Mouse (Mus musculus): ENCODE measurements around the gene Olfr1016. TPM values are rescaled to one million over a fixed set of nuclear protein-coding genes. Genes with fewer than 3 reads are reported as not detected.

Olfr1016 gene
- not detected for total RNA-seq (2021)
- long read RNA-seq, experiment 1: 0 reads
- long read RNA-seq, experiment 2: 0 reads

DNA sequence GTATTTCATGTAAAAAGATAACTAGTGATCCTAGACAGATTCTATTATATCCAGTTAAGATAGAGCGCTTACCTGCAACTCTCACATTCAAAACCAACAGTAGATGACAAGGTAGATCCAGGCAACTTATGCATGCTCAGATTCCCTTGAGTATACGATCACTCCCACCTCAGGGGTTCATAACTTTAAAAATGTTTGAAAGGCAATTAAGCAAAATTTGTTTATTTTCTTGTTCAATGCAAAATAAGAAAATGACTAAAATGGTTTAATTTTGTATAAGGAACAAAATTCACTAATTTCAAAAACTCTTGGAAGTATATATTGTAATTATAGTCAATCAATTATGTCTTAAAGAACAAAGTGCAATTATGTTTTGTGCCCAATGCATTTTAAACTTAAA, at the start of gene Olfr1016:
TSS of gene Olfr1016 (minus strand) at position 101 of the 400 bp plus-strand sequence.
- intact Hi-C loops (cut with DNase I): no loop called here
- H3K4me3 ChIP-seq: no peak within 1 kb of the TSS
- no peak for DNase-seq (ENCODE audit: extremely low spot score in 1 of 2, low spot score in 2 of 2)

GRCm38 (mm10) chr2:85846730-85847129, 44.4 kb upstream of the Olfr1016 start, which contains the start of gene Olfr1020:
Olfr1020 (plus strand) TSS chr2:85847030.
- DNase-seq (ENCODE audit: extremely low spot score in 1 of 2, low spot score in 2 of 2): no peak
- H3K27ac ChIP-seq: no peak within 1 kb of the TSS
- no peak within 1 kb of the TSS for H3K4me3 ChIP-seq
- intact Hi-C loops (cut with DNase I): no loop called here
- no peak for TF ChIP-seq CTCF (IDR thresholded peaks at IDR 0.05)

More for the DNA sequence above, at the start of gene Olfr1016:
- no peak within 1 kb of the TSS for H3K27ac ChIP-seq
- no peak for TF ChIP-seq CTCF (IDR thresholded peaks at IDR 0.05)

DNA sequence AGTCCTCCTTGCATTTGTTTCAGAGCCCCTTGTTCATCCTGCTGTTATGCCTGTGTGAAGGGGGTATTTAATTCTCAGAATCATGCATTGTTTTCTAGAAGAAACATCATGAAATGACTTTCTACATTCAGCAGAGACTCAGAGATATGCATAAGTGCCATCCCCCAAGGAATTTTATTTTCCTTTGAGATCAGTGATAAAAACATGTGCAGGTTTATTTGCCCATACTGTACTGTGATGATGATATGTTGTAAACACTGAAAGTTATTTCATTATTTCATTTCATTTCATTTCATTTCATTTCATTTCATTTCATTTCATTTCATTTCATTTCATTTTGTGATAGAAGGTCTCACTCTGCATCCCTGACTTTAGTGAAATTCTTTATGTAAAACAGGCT, 43.0 kb upstream of the Olfr1016 start, which contains the start of gene Olfr1019:
TSS of gene Olfr1019 (minus strand) at position 101 of the 400 bp plus-strand sequence.
- Histone ChIP-seq H3K27ac (no peak within 1 kb of the TSS), H3K4me3 (no peak within 1 kb of the TSS)
- no peak for TF ChIP-seq CTCF (IDR thresholded peaks at IDR 0.05)
- intact Hi-C loops (cut with DNase I): no loop called here
- DNase-seq (ENCODE audit: extremely low spot score in 1 of 2, low spot score in 2 of 2): no peak

DNA sequence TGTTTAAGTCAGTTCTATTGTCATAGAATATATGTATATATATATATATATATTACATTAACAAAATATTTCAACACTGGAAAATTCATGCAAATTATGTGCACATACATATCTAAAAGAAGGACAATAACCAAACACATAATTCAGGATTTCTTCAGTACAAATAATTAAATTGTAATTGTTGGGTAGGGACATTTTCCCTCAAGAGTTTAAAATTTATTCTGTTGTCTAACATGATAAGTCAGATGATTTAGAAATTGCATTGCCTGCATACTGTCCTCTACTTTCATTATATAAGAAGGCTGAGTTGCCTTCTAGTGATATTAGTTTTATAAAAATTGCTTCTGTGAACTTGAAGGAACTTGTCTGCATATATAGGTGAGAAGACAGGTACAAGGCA, 15.8 kb upstream of the Olfr1016 start, which contains the start of gene Olfr1018:
TSS of gene Olfr1018 (plus strand) at position 301 of the 400 bp plus-strand sequence.
- H3K27ac ChIP-seq: no peak within 1 kb of the TSS
- no peak for DNase-seq (ENCODE audit: extremely low spot score in 1 of 2, low spot score in 2 of 2)
- intact Hi-C loops (cut with DNase I): no loop called here
- TF ChIP-seq CTCF (IDR thresholded peaks at IDR 0.05): no peak
- H3K4me3 ChIP-seq: no peak within 1 kb of the TSS

DNA sequence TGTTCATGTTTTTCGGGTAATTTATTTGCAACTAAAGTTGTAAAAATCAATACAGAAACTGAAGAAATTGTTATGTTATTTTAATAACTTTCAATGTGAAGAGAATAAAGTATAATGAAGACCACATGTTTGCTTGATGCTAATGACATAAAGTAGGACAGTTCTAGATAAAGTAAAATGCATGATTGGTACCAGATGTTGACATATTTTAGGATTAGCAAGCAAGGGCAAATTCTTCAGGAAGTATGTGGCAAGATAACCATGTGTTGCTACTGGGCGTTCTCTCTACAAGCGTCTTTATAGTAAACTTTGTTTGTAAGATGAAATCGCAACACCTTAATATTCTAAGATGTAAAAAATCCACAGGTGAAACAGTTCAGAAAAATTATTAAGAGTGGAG, 2.2 kb upstream of the Olfr1016 start:
- intact Hi-C loops (cut with DNase I): no loop called here
- H3K4me3 ChIP-seq: no peak overlapping the region
- no peak for DNase-seq (ENCODE audit: extremely low spot score in 1 of 2, low spot score in 2 of 2)
- TF ChIP-seq CTCF (IDR thresholded peaks at IDR 0.05): no peak
- H3K27ac ChIP-seq: no peak overlapping the region

- no peak for DNase-seq (ENCODE audit: extremely low spot score in 1 of 2, low spot score in 2 of 2)
Observed at GRCm38 (mm10) chr2:85792331-85792730, 10.0 kb downstream of the Olfr1016 start.

GRCm38 (mm10) chr2:85781717-85782116, 20.6 kb downstream of the Olfr1016 start, which contains the start of gene Olfr1015:
Olfr1015 (plus strand) TSS chr2:85782017.
- no peak for DNase-seq (ENCODE audit: extremely low spot score in 1 of 2, low spot score in 2 of 2)
- H3K4me3 ChIP-seq: no peak within 1 kb of the TSS
- intact Hi-C loops (cut with DNase I): no loop called here
- TF ChIP-seq CTCF (IDR thresholded peaks at IDR 0.05): no peak
- H3K27ac ChIP-seq: no peak within 1 kb of the TSS

More at GRCm38 (mm10) chr2:85792331-85792730, 10.0 kb downstream of the Olfr1016 start:
- Histone ChIP-seq H3K4me3 (no peak overlapping the region), H3K27ac (no peak overlapping the region)
- no peak for TF ChIP-seq CTCF (IDR thresholded peaks at IDR 0.05)
- intact Hi-C loops (cut with DNase I): no loop called here

DNA sequence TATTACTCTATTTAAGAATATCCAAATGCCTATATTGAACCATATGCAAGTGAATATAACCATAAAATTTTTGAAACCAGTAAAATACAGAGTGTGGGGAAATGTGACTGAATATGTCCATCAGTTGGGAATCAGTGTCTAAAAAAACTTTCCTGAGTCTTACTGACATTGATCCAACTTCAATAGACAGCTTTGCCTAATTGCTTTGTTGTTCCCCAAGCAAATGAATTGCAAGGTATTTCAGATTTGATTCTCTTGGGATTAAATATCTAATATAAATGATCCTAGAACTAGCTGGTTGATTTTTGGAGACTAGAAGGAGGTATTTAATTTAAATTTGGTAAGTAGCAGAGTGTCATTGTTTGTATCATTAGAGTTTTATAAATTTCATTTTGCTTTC, 29.9 kb downstream of the Olfr1016 start, which contains the start of gene Olfr1014:
TSS of gene Olfr1014 (plus strand) at position 301 of the 400 bp plus-strand sequence.
- no peak within 1 kb of the TSS for H3K27ac ChIP-seq
- no peak within 1 kb of the TSS for H3K4me3 ChIP-seq
- no peak for DNase-seq (ENCODE audit: extremely low spot score in 1 of 2, low spot score in 2 of 2)
- intact Hi-C loops (cut with DNase I): no loop called here
- no peak for TF ChIP-seq CTCF (IDR thresholded peaks at IDR 0.05)

DNA sequence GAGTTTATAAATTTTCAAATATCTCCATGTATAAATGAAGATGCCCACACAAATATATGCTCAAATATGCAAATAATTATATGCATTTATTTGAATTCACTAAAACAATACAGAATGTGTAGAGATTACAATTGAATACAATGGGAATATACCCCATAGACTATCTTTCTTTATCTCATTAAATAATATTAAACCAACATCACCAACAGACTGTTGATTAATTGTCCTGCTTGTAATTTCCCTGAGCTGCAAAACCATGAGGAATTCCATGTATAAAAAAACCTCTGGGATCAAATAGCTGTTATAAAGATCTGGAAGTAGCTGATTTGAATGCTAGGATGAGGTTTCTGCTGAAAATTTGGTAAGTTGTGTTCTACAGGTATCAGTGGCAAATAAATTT, 35.5 kb downstream of the Olfr1016 start, which contains the start of gene Olfr1013:
TSS of gene Olfr1013 (plus strand) at position 301 of the 400 bp plus-strand sequence.
- no peak for DNase-seq (ENCODE audit: extremely low spot score in 1 of 2, low spot score in 2 of 2)
- intact Hi-C loops (cut with DNase I): no loop called here
- no peak for TF ChIP-seq CTCF (IDR thresholded peaks at IDR 0.05)
- H3K27ac ChIP-seq: no peak within 1 kb of the TSS
- no peak within 1 kb of the TSS for H3K4me3 ChIP-seq

GRCm38 (mm10) chr2:85762666-85763065, 39.7 kb downstream of the Olfr1016 start, which contains the start of gene Olfr1012:
Olfr1012 (minus strand) TSS chr2:85762766.
- Histone ChIP-seq H3K27ac (no peak within 1 kb of the TSS), H3K4me3 (no peak within 1 kb of the TSS)
- TF ChIP-seq CTCF (IDR thresholded peaks at IDR 0.05): no peak
- intact Hi-C loops (cut with DNase I): no loop called here
- DNase-seq (ENCODE audit: extremely low spot score in 1 of 2, low spot score in 2 of 2): no peak

GRCm38 (mm10) chr2:85753822-85754221, 48.5 kb downstream of the Olfr1016 start:
- intact Hi-C loops (cut with DNase I): no loop called here
- TF ChIP-seq CTCF (IDR thresholded peaks at IDR 0.05): no peak
- Histone ChIP-seq H3K27ac (no peak overlapping the region), H3K4me3 (no peak overlapping the region)
- no peak for DNase-seq (ENCODE audit: extremely low spot score in 1 of 2, low spot score in 2 of 2)

Other genes starting within 250 kb of the Olfr1016 start
- gene Olfr996, start 223.3 kb downstream of the Olfr1016 start, total RNA-seq (2021): not detected
- gene Olfr998, start 213.6 kb downstream of the Olfr1016 start, total RNA-seq (2021): not detected
- gene Olfr1000, start 190.6 kb downstream of the Olfr1016 start, total RNA-seq (2021): not detected
- gene Olfr1002, start 151.8 kb downstream of the Olfr1016 start, total RNA-seq (2021): not detected
- not detected for gene Olfr154, start 138.1 kb downstream of the Olfr1016 start, total RNA-seq (2021)
- gene Olfr1006, start 123.8 kb downstream of the Olfr1016 start, total RNA-seq (2021): not detected
- gene Olfr1008, start 113.1 kb downstream of the Olfr1016 start, total RNA-seq (2021): not detected
- not detected for gene Olfr1009, start 87.1 kb downstream of the Olfr1016 start, total RNA-seq (2021)
- gene Olfr1012, start 39.8 kb downstream of the Olfr1016 start, total RNA-seq (2021): not detected
- not detected for gene Olfr1013, start 35.4 kb downstream of the Olfr1016 start, total RNA-seq (2021)
- not detected for gene Olfr1014, start 29.8 kb downstream of the Olfr1016 start, total RNA-seq (2021)
- not detected for gene Olfr1015, start 20.5 kb downstream of the Olfr1016 start, total RNA-seq (2021)
- not detected for gene Olfr1018, start 15.9 kb upstream of the Olfr1016 start, total RNA-seq (2021)
- not detected for gene Olfr1019, start 42.9 kb upstream of the Olfr1016 start, total RNA-seq (2021)
- not detected for gene Olfr1020, start 44.5 kb upstream of the Olfr1016 start, total RNA-seq (2021)
- not detected for gene Olfr1022, start 66.0 kb upstream of the Olfr1016 start, total RNA-seq (2021)
- gene Olfr1023, start 83.1 kb upstream of the Olfr1016 start, total RNA-seq (2021): not detected
- gene Olfr1024, start 102.5 kb upstream of the Olfr1016 start, total RNA-seq (2021): not detected
- gene Olfr1025-ps1, start 112.6 kb upstream of the Olfr1016 start, total RNA-seq (2021): not detected
- gene Olfr1026, start 119.0 kb upstream of the Olfr1016 start, total RNA-seq (2021): not detected
- gene Olfr1028, start 147.9 kb upstream of the Olfr1016 start, total RNA-seq (2021): not detected
- gene Olfr1029, start 171.4 kb upstream of the Olfr1016 start, total RNA-seq (2021): not detected
- gene Olfr1030, start 176.7 kb upstream of the Olfr1016 start, total RNA-seq (2021): not detected
- not detected for gene Olfr1031, start 187.8 kb upstream of the Olfr1016 start, total RNA-seq (2021)
- not detected for gene Olfr1032, start 203.0 kb upstream of the Olfr1016 start, total RNA-seq (2021)
- not detected for gene Olfr1033, start 218.1 kb upstream of the Olfr1016 start, total RNA-seq (2021)
- not detected for gene Olfr1034, start 243.3 kb upstream of the Olfr1016 start, total RNA-seq (2021)